Mouse (Mus musculus) ovary, postnatal 36 days (tissue): ENCODE measurements around the gene Enthd1.
"Not testable (repeated sequence)": the region's sequence is repeated elsewhere in the genome, so short reads cannot be mapped to it uniquely, and the experiment has no call there.

Experiments
- DNase-seq: peaks from one replicate; pipeline ENCODE4 v3.0.0; 2022; ENCODE audit warnings: low spot score, mixed read lengths

Enthd1 gene

DNA sequence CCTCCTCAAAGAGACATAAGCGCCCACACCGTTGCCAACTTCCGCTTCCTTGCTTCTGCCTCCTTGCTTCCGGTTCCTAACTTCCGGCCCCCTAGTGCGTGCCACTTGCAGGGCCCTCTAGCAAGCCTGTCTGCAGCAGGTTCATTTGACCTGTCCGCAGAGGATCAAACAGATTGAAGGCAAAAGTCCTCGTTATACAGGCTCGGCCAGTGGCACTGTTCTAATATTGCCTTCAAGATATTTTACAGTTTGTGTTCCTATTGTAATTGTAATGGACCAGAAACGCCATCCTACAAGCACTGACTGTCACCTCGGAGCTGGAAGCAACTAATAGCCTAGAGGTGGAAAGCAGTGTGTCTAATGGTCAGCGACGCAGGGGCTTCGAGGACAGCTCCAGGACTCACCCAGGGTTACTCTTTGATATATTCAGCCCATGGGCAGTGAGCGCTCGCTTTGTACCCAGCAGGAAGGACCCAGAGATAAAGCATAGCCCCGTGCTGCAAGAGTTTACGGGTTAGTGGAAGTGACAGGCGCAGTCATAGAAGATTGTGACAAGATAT is at the start of gene Enthd1:
TSS of gene Enthd1 (minus strand) at position 51 of the 560 bp plus-strand sequence.
- DNase-seq = no peak

DNA sequence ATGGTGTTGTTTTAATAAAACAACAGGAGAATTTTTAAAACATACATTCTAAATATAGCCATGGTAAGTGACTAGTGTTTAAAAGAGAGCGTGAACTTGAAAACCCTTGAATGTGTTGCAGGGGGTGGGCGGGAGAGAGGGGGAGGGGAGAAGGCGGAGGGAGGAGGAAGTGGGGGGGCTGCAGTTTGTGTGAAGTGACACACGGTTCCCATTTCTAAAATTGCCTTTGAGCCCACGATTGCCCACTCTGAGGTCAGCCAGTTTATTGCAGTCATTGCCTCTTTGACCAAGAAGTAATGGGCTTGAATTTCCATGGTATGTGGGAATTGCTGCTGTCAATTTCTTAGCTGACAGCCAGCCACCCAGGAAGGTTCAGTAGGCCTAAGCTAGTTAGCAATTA is 48.9 kb upstream of the Enthd1 start:
- no peak for DNase-seq

DNA sequence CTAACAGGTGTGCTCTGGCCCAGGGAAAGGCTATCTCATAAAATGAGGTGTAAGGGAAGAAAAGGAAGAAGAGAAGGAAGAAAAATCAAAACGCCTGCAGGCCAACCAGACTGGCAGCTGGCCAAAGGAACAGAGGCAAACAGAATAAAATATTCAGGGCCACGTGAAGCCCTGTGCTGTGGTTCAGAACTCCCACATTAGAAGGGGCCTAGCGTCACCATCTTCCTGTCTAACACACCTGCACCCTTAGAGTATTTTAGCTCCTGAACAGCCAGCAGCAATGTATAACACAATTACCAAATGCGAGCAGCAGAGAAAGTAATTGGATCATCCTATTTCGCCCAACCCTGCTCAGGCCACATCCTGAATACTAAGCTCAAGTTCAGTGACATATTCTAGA is 46.5 kb upstream of the Enthd1 start:
- DNase-seq = no peak

DNA sequence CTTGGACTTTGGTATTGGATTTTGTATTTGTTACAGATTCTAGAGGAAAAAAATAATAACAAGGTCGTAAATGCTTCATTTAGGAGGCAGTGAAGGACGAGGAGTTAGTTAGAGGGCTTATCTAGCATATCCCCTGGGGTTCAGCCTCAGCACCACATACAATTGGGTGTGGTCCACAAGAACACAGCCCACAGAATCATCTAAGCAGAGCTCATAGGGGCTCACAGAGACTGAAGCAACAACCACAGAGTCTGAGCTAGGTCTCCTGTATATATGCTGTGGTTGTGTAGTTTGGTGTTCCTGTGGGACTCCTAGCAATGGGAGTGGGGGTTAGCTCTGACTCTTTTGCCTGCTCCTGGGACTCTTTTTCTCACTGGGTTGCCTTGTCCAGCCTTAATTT is 45.4 kb upstream of the Enthd1 start:
- no peak for DNase-seq

DNA sequence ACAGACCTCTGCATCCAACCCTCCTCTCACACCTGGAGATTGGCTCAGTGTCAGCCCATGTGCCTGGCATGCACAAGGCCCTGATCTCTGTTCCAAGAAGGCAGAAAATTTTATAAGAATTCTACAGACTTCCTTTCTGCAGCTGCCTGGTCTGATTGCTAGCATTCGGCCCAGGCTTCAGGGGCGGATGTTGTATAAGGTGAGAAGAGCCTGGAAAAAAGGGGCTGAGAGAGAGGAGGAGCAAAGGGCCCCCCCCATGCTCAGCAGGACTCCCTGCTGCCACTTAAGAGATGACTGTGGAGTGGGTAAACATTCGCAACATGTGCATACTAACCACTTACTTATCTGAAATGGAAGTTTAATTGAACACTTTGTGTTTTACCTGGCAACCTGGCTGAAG is 43.0 kb upstream of the Enthd1 start:
- no peak for DNase-seq

DNA sequence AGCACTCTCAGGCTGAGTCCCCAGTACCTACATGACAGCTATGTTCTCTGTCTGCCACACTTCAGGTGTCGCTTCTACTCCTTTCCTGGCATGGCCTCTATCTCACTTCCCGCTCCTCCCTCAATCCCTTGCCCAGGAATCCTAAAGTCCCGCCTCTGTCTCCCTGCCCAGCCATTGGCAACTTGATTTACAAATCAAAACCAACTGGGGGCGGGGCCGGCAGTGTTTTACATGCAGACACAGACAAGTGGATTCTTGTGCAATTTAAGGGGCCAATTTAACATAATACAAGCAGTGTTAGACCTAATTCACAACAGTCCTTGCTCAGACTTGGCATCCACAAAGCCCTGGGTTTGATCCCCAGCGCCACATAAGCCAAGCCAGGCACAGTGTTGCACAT is 39.1 kb upstream of the Enthd1 start:
- no peak for DNase-seq

DNA sequence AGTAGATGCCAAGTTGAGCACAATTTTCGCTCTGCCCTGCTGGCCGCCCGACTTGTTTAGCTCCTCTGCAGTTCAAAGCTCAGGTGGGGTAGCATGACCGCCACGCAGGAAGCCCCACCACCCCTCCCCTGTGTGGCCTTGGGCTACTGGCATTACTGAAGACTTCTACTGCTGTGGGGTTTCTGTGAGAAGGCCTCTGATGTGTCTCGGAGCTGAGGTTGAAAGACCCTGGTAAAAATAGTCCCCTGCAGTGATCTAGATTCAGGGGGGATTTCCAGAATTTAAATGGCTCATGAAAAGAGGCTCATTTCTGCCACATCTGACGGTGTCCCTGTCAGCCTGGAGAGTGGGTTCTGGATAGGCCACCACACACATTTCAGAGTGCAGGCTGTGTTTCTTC is 37.5 kb upstream of the Enthd1 start:
- DNase-seq = no peak

DNA sequence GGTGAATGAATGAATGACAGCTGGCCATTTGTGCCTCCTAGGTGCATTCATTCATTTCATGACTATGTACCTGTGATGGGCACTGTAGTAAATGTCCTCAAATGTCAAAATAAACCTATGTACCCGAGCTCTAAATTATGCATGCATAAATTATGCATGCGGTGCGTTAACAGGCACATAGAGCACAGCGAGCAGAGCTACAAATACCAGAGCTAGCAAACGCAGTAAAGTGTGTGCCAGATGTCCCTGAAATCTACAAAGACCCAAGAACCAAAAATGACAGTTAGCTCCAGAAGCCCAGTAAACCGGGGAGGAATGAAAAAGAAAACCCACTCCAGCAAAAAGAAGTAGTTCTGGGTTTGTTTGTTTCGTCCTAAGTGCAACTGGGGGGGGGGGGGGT is 36.5 kb upstream of the Enthd1 start:
- no peak for DNase-seq

DNA sequence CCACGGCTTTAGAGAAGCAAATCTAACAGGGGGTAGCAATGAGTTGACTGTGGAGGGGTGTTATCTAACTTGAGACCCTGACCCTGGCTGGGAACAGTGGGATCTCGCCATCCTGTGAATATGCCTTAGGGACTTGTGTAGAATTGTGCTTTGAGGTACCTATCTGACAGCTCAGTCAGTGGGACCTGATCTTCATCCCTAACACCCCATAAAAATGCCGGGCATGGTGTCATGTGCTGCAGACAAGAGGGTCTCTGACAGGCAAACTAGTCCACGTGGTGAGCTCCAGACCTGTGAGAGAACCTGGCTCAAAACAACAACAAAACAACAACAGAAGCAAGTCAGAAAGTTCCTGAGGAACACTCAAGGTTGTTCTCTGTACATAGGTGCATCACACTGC is 34.9 kb upstream of the Enthd1 start:
- DNase-seq = no peak

DNA sequence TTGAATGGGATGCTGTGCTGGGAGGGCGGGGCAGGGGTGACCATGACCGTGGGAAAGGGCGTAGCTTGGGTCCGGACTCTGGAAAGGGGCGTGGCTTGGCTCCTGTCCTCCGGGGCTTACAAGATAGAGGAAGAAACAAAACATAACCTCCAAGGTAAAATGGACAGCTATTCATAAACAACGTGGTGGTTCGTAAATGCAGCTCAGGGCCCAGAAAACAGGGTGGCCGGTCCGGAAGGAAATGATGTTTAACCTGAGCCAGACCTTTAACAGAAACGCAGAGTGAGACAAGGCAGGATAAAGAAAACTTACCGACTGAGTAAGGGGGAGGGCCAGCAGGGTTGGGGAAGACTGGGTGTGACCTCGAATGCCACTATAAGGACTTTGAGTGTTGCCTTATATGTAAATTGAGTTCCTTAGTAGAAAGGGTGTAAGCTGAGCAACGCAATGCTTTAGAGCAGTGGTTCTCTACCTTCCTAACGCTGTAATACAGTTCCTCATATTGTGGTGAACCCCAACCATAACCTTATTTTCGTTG is 34.3 kb upstream of the Enthd1 start:
- peak; percentile 73 for DNase-seq

DNA sequence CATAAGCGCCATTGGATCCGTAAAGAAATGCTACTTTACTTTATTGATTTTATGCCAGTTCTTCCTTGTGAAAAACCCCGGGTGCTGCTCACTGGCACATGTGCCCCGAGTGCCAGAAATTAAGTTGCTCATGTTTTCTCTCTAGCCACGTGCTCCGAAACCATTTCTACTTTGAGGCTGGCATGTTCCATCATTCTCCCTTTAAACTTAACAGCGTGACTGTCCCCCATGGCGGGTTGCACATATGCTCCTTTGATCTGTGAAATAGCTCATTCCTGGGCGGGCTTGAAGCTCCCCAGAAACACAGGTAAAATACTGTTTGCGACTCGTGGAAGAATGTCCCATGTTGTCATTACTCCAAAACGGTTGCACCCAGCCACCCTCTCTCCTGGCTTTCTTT is 33.8 kb upstream of the Enthd1 start:
- DNase-seq = no peak

DNA sequence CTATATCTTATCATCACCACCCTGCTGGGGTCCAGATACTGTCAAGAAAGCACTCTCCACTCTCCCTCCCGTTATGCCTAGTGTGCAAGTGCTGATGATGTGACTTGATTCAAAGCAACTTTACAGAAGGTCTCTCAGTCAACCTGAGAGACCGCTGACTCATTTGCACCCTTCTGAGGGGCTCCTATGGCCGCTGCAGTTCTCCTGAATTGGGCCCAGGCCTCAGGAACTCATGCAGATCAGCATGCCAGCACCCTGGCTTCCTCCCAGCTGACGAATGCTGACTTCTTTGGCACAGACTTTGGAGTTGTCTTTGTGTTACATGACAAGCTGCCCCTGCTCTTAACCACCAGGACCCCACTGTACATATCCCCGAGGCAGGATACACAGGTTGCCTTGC is 28.9 kb upstream of the Enthd1 start:
- no peak for DNase-seq

DNA sequence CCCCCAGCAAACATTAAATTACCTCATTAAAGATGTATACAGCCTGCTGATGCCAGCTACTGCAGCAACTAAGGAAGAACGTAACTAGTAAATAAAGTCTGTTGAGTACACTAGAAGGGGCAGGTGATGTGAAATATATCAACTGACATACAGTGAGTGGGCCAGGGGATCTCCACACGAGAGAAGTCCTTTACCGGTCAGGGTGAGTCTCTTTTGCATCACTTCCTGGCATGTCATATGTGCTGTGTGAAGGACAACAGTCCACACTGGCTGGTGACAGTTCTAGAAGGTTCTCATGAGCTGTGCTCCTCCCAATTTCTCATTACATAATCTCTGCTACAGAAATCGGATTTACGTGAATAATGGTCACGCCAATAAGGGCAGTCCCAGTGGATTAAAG is 27.8 kb upstream of the Enthd1 start:
- DNase-seq = no peak

DNA sequence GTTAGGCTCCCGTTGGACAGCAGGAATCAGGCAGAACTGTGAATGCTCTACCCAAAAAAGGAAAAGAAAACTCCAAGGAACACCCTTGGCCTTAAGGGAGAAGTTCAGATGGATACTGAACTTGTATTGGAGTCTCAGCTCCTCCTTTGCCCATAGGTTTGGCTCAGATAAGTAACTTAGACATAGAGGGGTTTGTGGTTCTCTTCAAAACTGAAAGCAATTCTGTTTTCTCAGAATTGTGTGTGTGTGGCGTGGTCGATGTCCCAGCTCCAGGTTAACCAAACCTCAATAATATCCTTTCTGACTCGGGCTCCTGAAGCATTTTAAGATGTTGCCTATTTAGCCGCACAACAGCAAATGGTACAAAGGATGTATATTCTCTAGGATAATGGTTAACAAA is 25.7 kb upstream of the Enthd1 start:
- DNase-seq = no peak

DNA sequence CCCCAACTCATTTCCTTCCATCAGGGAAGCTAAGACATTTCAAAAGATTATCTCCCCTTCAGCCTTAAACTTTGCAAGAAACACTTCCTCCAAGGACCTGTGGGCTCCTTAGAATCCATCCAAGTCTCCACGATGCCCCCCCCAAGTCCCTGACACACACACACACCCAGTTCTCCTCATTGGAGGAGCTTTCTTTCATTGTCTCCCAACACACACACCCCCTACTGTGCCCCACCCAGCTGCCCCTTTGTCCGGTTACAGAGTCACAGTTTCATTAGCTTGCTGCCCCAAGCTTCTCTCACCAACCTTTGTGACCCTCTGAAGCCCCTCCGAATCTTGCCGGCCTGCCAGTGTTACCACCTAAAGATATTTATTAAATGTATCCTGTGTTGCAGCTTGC is 21.3 kb upstream of the Enthd1 start:
- DNase-seq = no peak

DNA sequence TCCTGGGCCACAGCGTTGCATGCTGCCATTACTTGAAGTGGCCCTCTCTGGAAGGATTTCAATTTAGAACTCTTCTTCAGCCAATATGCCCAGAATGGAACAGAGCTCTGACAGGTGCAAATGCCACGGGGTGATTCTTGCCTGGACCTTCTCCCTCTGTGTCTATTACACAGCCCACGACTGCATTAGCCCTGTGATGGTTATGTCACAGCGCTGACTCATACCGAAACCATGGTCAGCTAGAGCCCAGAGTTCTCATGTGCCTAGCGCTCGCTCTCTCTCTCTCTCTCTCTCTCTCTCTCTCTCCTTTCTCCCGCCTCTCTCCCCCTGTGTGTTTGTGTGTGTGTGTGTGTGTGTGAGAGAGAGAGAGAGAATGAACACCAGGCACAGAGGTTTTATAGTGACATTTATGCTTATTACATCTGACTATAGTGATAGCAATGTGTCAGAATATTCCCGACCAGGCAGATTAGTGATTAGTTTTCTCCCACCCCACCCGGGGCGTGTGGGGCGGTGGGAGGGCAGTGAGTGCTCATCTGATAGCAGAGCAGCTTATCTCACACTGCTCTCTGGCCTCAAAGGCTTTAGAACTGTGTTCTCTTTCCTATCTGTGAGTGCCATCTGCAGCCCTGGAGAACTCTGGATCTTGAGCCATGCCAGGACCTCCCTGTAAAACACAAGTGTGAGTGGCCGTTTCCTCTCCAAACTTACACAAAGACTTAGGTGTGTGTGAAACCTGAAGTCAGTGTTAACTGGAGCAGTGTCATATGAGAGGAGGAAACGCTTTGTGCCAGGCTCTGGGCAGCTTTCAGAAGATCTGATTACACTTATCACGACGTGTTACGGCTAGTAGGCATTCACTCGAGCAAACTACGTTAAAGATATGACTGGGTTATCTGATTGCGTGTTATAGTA is 17.9 kb upstream of the Enthd1 start:
- DNase-seq = no peak

DNA sequence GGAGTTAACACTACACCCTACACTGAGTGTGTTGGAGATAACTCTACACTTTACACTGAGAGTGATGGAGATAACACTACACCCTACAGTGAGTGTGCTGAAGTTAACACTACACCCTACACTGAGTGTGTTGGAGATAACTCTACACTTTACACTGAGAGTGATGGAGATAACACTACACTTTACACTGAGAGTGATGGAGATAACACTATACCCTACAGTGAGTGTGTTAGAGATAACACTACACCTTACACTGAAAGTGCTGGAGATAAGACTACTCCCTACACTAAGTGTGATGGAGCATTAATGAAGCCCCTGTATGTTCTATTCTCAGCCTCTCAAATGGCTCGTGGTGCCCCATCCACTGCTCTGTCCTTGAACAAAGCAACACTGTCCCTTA is 15.6 kb upstream of the Enthd1 start:
- not testable (repeated sequence) for DNase-seq

DNA sequence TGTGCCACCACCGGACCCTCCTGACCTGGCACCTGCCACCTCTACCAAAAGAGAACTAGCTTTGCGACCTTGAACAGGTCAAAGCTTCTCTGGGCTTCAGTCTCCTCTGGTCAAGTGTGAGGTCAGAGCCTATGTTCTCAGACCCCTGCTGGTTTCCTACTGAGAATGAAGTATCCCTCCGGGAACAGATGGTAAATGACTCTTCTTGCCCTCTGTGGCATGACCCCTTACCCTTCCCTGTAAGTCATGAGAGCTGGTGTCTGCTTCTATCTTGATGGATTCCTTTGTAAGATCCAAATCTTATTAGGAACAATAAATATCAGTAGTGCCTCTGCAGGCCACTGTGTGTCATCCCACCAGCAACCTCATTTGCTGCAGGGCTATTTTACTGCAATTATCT is 14.2 kb upstream of the Enthd1 start:
- no peak for DNase-seq

DNA sequence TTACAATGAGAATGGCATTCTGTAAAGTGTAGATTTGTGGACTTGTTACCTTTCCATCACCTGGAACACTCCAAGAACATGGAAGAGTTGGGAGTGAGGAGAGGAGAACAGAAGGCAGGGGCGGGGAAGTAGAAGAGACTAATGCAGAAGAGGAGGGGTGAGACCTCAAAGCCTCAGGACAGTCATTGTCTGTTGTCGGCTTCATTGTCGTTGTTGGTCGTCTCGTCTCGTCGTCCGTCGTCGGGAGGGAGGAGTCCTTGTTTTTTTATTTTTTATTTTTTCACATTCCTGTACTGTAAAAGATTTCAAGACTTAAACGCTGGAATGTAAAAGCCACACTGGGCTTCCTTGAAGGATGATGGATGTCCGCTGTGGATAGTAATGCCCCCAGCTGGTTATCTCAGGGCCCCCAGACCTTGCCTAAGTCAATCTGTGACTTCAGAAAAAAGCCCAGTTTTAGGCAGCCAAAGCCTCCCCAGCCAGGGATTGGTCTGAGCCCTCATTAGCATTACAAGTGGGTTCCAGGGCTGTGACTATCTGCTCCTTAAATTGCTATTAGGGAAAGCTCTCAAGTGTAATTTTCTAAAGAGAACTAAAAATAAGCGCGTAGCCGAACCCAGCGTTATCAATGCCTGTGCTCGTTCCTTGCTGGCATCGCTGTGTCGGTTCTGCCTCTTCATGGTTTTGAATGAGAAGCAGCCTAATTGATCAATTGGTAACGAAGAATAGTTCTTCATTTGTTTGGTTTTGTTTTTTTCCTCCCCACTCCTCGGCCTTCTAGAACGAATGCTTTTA is 12.4 kb upstream of the Enthd1 start:
- DNase-seq = no peak

DNA sequence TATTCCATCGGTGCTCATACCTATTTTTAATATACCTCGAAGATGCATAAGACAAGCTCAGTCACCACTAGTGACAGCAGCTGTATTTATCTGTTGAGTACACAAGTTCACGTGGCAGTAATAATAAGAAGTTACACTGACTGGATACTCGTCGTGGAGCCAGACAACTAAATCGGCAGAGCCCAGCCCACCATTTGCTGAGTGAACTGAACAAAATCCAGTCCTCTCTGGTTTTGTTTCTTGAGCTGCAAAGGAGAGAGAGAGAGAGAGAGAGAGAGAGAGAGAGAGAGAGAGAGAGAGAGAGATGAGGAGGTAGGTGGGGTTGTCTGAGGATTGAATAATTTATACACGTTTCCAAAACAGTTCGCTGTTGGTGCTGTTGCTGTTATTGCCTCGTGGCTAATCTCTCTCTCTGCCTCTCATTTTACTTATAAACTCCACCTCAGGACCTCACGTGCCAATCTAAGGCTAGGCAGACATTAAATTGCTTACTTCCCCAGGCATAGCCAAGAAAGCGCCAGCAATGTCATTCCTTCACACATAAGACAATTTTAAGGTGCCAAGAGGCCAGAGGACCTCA is 11.5 kb upstream of the Enthd1 start:
- DNase-seq = no peak

DNA sequence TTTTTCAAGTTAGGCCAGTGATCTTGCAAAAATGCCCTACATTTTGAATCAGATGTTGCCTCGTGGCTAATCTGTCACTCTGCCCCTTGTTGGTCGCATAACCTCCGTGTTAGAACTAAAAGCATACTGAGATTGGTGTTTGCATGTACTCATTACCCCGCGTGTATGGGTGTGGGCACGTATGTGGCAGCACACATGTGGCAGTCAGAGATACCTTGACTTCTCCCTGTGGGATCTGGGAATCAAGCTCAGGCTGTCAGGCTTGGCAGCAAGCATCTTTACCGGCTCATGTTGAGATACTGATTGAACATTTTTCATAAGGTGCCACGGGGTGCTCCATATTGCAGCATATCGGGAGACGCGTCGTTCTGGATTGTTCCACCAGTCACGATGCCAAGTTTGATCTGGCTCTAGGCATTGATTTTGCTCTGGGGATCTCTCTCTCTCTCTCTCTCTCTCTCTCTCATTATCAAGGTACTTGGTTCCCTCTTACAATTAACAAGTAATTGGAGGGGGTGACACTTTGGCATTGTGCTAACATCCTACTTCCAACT is 10.9 kb upstream of the Enthd1 start:
- no peak for DNase-seq
